Mouse (Mus musculus) mouse trophoblast stem cell (cell line): Measurements from ENCODE around the gene Clybl.

Experiments
- in situ Hi-C, 2 experiments: fragments of 300-500 bp; cut with MseI, MboI; formaldehyde crosslinking; loops; 2 replicates in 1 of 2; 3 replicates in 1 of 2; pipeline ENCODE4 v1.15.1; 2025

Gene Clybl

DNA sequence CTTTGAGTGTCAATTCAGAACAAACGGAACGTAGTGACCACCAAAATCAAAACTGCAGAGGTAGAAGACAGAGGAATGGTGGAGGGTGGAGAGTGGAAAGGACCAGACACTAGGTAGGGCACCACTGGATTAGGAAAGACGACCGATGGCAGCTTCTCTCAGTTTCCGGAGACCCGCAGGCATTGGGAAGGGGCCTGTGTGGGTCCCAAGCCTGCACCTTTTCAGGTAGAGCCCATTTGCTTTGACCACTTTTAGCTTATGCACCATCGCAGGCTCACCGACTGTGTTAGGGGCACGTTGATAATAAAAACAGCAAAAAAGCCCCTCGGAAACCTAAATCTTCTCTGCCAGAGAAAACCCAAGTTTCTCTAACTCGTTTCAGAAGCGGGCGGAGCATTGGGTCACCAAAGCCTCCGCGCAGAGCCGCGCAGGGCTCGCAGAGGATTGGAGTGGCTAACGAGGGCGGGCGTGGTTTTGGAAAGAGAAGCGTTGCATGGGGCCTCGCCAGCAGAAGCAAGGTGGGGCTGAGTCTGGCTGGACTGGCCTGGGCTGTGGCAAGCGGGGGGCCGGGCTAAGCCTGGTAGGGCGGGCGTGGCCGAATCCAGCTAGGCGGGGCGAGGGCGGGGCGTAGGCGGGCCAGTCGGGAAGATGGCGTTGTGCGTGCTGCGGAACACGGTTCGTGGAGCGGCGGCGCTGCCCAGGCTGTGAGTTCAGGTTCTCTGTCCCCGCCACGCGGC is at the start of gene Clybl:
Clybl (plus strand) TSS at position 627 of the 737 bp plus-strand sequence.
- in situ Hi-C loops: no loop called here

DNA sequence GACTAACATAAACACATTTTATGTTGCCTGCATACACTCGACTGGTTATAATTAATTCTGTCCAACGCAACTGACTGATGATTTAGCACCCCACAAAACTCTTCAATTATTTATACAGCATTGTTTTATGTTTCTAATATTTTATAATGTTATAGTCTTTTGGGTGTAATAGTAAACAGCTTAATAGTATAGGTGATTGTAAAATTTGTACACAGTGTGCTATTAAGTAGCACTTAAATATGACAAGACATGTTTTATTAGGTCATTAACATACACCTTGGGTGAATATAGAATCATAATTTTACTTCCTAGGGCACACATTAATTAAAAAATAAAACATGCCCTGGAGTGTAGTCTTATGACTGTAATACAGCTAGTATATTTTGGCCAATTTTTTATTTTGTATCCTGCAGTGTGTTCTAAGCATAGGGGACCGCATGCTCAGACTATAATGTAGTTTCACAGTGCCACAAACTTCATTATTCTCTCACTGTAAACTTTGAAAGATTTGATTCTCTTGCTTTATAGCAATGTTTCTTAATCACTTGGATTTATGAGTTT is 45.1 kb upstream of the Clybl start:
- in situ Hi-C loops: no loop called here

DNA sequence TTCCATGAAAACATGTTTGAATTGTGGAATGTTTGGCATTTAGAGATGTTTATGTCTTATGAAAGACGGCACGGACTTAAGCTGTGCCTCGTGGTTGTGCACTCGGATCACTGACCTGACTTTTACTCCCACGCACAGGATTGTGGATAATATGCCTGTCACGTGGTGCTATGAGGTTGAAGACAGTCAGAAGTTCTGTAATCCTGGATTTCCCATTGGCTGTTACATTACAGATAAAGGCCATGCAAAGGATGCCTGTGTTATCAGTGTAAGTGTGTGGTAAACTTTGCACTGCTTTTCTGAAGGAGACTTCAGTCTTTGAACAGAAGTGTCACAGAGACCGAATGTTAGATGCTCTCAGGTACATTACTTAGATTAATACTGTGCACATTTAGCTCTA is 44.3 kb upstream of the Clybl start:
- in situ Hi-C loops: no loop called here

DNA sequence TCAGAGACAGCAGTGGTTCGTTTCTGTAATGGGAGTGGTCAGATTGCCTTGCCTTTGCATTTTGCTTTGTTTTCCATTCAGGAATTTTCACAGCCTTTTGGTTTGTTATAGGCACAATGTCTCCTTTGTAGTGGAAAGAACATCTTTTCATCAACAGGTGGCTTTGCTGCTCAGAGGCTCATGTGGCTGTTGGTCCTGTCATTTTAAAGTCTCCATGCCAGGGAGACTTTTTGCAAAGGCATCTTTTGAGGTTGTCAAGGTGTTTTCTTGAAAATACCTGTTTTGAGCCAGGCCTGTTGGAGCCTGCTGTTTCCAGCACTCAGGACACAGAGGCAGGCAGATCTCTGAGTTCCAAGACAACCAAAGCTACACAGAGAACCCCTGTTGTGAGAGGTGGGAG is 41.4 kb upstream of the Clybl start:
- in situ Hi-C loops: no loop called here

DNA sequence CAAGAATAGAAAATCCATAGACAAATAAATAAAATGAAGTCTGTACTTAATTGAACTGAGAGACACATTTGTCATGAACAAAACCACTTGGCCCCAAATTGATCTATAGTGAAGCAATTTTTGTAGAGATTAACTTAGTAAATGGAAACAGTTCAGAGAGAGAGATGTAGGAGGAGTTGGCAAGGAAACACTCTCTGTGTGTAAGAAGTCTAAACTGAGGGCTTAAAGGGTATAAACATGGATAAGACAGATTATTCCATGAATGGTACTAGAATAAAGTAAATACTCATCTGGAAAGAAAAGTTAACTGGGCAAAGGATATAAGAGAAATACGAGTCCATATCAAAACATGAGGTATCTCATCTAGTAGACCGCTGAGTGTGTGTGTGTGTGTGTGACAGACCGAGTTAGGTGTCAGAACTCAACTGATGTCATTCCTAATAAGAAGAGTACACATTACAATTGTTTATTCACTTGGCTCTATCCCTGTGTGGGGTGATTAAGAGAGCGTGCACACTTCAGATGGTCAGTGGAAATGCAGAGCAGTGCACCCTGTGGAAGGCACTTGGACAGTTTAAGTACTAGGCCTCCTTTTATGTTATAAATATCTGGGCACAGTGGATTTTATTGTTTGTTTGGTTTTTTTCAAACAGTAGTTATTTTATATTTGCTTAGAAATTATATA is 37.8 kb upstream of the Clybl start:
- in situ Hi-C loops: no loop called here

DNA sequence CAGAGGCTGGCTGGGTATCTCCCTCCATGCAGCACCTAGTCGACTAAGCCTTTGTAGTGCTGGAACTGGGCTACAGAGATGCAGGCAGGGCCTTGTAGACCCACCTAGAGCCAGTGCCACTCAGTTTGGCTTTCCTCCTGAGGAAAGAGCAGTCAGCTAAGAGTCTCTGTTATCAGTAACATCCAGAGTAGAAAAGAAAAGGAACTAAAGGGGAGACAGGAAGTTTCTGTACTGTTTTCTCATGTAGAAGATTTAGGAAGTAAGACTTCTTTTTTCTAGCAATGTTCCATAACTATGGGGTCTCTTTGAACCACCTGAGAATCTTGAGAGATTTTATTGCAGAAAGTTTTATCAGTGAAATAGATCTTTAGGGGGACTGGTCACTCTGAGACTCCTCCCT is 36.1 kb upstream of the Clybl start:
- in situ Hi-C loops: no loop called here

DNA sequence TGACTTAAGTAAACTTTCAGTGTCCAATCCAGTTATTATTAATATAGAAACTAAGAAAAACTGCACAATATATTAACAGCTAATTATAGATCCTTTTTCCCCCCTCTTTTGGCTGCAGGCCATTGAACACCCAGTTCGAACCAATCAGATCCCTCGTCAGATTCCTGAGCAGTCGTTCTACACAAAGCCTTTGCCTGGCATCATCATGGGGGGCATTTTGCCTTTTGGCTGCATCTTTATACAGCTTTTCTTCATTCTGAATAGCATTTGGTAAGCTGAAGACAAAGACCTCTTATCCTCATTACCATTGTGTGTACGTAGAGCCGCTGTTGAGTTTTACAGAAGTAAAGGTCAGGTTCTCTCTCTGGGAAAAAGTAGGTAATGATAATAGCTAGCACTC is 30.9 kb upstream of the Clybl start:
- in situ Hi-C loops: no loop called here

DNA sequence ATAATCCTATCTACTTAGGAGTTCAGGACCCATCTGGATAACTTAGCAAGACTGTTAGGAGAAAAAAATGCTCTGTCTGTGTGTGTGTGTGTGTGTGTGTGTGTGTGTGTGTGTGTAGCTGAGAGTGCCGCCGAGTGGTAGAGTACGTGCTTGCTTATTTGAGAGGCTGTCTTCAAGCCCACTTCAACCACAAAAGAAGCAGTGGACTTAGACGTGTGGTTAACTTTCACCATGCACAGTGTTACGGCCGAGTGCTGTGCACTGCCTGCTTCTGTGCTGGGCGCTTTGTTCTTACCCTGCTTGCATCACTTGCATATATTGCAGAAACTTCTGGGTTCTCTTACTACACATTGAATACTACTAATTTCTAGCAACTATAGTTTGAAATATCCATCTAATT is 23.8 kb upstream of the Clybl start:
- in situ Hi-C loops: no loop called here

DNA sequence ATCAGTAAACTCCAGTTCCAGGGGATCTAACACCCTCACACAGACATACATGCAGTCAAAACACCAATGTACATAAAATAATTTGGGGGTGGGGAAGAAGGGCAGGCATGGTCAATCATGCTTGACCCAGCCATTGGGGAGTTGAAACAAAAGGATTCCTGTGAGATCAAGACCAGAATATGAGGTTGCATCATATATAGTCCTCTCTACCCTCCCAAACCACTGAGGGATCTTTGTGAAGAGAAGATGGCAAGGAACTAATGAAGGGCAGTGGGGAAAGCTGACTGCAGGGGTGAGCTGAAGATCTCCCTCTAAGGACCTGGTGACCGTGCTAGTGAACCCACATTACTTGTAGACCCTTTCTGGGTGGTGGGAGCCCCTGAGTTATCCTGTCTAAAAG is 20.6 kb upstream of the Clybl start:
- in situ Hi-C loops: no loop called here

DNA sequence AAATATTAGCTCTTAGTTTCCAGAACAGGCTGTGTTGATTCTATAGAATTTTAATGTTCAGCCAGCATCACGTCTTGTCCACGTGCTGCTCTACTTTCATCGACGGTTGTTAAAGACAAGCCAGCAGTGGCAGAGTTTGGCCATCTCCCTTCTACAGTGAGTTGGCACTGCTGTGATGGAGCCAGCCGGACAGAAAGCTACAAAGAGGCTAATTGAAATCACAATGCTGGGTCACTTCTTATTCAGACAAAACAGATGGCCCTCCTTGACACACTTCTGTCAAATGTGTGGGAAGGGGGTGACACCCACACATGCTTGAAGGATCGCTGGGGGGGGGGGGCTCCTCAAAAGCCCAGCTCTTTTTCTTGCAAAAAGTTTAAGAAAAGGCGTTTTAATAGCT is 12.6 kb upstream of the Clybl start:
- in situ Hi-C loops: no loop called here

DNA sequence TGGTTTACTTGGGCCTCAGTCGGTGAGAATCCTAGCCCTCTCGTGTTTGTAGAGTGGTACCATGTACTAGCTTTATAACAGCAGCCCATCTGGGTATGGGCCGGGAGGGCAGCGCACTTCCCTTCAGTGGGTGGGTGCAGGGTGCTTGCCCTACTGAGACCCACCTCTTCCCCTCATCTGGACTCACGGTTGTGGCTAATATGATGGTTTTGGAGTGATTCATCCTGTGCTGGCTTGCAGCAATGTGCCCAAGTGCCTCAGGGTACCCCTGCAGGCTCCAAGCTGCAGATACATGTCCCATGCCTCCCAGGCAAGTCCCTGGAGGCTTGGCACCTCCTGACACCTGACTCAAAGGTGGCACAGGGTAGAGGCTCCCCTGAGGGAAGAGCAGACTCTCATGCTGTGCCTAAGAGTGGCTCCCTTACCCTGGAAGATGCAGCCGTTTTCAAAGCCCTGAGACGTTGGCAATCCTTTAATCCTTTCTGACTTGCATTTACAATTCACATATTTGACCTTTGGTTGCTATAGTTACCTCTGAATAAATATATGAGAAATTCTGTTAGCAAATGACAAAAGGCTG is 11.2 kb upstream of the Clybl start:
- in situ Hi-C loops: no loop called here

DNA sequence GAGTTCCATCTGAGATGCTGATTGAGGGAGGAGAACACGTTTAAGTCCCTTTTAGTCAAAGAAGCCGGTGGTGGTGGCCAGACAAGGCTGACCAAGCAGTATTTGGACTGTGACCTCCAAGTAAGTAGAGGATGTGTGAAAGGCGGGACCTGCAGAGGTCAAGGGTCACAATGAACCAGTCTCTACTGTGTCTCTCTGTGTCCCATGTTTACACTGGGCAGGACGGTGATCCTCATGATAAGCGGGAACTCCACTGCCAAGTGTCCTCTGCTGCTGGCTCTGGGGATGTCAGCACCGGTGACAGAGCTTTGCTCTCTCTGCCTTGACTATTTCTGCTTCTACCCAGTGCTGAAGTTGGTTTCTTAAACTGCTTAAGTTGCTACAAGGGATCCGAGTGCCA is 10.5 kb upstream of the Clybl start:
- in situ Hi-C loops: no loop called here

DNA sequence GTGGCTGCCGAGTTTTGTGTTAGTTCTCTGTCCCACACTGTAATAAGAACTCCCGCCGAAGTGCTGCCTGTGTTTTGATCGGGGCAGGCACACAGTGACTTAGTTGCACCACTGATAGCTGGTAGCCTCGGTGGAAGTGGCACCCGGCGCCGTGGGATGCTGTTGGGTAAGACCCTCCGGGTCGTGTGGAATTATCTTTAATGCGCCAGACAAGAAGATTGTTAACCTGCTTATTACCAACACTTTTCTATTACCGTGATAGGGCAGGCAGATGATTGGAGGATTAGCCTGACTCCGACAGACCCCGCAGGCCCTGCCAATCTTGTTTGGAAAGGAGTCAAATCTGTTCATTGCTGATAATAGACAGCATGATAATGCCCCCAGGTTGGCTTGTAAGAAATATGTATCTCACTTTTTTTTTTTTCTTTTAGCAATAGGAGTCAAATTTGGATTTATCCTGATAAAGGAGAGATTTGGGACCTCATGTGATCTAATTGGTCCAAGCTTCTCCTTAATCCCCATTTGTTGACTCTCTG is 5.2 kb upstream of the Clybl start:
- in situ Hi-C loops: no loop called here

DNA sequence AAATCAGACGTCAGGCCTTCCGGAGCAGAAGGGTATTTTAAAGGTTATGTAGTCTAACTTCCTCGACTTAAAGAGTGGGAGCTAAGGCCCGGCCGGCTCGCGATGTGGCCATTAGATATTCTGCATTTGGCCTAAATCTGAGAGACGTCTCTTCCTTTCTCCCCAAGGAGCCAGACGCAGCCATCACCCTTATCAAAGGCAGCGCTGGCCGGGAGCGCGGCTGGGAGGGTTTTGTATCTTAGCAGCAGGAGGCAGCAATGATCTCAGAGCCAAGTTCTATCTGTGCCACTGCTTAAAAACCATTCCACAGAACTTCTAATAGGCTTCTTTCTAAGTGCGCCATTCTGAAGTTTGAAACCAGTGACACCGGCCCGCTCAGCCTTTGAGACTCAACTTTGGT is 2.2 kb upstream of the Clybl start:
- in situ Hi-C loops: no loop called here

DNA sequence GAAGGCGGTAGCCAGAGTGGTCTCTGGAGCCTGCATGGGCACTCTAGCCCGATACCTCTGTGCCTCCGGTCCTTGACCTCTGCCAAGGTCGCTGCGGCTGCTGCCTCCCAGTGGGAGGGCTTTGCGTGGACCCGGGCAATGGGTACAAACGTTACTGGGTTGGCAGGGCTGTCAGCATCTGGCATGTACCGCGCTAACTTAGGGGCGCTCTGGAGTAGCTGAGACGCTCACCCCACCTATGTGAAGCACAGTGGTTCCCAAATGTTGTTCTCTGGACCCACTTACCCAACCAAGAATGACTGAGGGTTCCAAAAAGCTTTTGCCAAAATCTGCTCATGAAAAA is 282 bp downstream of the Clybl start:
- in situ Hi-C loops: no loop called here

DNA sequence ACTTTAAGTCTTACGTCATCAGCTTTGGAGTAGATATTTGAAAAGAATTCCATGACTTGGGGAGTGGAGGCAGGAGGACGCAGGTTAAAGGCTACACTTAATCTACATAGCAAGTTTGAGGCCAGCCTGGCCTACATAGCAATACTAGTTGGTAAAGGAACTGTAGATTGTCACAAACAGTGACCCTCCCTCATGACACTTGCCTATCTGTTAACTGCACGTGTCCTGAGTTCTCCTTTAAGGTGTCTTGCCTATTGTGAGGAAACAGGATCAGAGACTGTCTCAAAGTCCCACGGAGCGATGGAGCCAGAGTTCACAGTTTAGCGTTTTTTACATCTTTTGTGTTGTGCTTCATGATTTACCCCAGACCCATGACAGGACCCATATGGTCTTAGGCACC is 716 bp downstream of the Clybl start:
- in situ Hi-C loops: no loop called here

DNA sequence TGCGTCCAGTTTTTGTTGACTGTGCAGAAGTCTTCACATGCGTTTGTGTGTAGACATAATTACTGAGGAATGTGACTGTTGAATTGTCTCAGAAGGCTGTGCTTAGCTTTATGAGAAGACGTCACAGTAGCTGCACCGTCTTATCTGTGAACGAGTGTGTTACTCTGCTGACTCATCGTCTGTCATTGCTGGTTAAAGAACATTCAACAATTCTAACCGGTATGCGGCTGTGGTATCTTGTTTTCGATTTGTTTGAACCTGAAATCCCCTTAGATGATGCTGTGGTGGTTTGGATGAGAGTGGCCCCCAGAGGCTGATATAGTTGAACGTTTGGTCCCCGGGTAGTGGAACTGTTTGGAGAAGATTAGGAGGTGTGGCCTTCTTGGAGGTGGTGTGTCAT is 2.5 kb downstream of the Clybl start:
- in situ Hi-C loops: no loop called here

DNA sequence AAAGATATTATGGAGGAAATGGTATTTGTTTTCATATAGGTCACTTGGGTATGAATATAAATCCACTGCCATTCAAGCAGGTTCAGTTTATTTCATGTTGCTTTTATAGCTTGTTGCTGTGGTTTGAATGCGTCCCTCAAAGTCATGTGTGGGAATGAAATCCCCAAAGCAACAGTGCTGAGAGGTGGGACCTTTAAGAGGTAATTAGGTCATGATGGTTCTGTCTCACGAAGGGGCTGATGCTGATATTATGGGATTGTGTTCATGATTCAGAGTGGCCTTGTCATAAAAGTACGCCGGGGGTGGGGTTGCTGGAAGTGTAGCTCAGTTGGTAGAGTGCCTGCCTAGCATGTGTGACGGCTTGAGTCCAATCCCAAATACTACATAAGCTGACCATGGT is 6.7 kb downstream of the Clybl start:
- in situ Hi-C loops: no loop called here

DNA sequence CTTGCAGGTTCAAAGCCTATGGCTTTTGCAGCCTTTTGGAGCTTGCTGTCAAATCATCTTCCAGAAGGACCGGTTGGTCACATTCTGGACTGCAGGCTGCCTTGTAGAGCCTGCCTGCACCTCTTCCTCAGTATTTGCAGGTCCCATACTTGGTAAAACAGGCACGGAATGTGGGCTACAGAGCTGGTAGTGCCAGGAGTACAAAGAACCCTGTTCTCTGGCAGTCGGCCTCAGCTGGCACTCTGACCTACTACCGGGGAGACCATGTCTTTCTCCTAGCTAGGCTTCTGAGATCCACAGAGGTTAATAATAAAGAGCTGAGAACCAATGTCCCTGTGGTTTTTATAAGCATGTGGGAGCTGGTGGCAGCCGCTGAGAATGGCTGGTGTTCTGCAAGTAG is 8.4 kb downstream of the Clybl start:
- in situ Hi-C loops: no loop called here

DNA sequence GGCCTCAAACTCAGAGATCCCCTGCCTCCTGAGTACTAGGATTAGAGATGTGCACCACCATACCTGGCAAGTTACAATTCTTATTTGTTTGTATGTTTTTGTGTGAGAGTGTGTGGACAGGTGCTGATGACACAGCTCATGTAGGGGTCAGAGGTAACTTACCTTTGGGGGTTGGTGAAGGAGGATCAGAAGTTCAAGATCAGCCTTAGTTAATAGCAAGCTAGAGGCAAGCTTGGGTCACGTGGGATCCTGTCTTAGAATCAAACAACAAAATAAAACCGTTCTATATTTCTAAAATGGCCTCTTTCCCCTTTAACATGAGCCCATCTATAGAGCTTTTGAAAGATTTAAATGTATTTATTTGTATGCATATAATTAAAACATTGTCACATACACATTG is 9.0 kb downstream of the Clybl start:
- in situ Hi-C loops: no loop called here

DNA sequence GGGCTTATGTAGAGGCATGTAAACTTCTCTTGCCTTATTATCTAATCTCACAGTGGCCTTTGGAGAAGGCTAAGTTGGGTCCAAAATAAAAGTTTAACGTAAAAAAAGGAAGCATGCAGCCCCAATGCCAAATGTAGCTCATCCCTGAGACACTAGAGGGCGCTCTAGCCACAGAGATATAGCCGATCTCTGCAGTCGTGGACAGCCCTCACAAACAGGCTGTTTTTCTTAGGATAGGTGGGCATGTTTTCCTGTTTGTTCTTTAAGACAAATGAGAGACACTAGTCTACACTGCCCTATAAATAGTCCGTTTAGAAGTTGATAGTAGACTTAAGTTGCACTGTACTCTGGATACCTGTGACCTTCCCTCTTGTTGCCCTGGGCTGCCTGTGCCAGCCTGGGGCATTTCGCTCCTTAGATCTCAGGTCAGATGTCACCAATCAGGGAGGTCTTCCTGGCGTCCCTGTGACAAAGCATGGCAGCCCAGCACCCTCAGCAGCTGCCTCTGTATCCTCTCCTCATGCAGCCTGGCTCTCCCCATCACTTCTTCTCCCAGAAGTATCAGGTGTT is 9.5 kb downstream of the Clybl start:
- in situ Hi-C loops: no loop called here

DNA sequence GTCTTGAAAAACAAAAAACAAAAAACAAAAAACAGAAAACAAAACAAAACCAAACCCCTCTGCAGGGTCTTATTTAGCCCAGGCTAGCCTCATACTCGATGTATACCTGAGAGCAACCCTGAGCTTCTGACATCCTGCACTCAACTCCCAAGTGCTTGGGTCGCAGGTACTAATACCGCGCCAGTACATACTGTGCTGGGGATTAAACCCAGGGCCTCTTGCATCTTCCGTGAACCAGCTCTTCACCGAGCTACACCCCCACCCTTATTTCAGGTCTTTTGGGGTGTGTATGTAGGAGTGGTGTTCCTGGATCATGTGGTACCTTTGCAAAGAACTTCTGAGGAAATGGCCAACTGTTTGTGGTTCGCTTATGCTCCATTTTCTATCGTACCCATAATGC is 13.1 kb downstream of the Clybl start:
- in situ Hi-C loops: no loop called here

DNA sequence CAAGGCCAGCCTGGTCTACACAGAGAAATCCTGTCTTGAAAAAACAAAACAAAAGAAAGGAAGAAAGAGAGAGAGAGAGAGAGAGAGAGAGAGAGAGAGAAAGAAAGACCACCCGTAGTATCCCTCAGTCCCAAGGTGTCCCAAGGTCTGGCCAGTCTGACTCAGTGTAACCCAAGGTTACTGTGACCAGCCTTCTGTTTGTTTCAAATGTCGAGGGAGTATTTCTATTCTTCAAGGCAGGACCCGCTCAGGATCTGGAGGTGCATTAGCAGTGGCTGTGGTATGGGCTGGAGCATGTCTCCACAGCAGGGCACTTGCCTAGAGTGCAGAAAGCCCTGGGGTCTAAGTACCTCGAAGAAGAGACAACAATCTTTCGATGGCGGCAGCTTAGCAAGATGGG is 15.3 kb downstream of the Clybl start:
- in situ Hi-C loops: no loop called here
